Mouse (Mus musculus): ENCODE results near the gene Fam178b. TPM values are rescaled to one million over a fixed set of nuclear protein-coding genes. Genes with fewer than 3 reads are reported as not detected.

The Fam178b gene
- total RNA-seq (2023), result under 1 TPM in 1 of 2 experiments, not detected in 1; 0.49 TPM

DNA sequence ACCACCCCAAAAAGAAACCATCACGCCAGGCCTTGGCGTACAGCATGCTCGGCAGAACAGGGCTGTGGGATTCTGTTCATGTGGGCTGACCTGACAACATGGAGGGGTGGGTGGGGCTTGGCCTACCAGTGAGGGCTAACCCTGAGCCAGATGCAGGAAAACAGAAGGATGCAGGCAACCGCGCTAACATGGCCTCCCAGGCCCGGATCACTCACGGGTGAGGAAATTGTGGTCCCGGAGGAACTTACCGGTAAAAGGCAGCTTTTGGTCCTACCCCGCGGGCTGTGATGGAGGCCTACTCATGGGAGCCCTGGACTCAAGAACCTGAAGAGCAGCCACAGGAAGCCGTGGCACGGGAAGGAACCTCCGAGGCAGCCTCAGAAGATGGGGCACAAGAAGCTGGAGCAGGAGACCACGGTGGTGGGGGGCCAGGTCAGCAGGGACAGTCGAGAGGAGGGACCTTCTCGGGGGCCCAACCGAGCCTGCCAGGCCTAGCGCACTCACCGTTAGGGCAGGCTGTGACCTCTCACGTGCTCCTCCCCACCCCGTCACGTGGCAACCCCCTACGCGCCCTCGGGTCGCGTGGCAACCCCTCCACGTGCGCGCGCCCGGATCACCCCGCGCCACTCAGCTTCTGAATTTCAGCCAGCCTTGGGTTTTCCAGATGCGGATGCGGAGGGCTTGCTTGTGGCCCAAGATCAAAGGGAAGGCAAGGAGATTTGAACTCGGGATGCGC, at the start of gene Fam178b:
Gene Fam178b, minus strand, starts transcription at position 564 of the 736 bp plus-strand sequence.

DNA sequence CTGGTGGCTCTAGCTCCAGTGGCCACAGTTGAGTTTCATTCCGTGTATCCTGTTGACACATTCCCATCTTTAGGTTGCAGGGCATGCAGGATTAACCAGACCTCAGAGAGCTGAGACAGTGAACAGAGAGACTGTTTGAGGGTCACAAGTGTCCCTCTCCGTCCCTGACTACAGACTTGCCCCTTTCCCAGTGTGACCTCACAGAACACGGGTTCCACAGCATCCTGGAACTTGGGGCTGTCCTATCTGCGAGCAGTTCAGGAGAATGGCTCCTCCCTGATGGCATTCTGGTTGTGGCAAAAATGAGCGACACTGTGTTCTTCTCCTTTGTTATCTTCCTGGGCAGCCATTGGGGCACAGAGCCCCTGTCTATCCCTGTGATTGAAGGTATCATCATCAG, 31.3 kb upstream of the Fam178b start, which contains the start of gene Actr1b:
Gene Actr1b, minus strand, starts transcription at position 112 of the 400 bp plus-strand sequence.

DNA sequence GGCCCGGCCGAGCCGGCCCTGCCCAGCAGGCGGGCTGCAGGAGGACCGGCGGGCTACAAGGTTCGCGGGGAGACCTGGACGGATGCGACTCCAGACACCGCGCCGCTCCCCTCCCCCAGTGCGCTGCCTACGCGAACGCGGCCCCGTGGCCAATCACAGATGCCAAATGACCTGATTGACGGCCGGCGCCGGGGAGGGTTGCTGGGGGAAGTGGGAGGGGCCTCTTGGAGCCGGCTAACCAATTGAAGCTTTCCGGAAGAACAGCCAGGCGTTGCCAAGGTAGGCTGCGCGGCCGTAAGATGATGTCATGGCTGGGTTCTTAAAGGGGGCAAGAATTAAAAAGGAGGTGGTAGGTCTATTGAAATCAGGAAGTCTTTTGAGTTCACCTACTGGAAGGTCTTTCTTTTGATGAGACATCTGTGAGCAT, 26.9 kb upstream of the Fam178b start, which contains the start of gene 4933424G06Rik:
Gene 4933424G06Rik, plus strand, starts transcription at position 296 of the 427 bp plus-strand sequence.

DNA sequence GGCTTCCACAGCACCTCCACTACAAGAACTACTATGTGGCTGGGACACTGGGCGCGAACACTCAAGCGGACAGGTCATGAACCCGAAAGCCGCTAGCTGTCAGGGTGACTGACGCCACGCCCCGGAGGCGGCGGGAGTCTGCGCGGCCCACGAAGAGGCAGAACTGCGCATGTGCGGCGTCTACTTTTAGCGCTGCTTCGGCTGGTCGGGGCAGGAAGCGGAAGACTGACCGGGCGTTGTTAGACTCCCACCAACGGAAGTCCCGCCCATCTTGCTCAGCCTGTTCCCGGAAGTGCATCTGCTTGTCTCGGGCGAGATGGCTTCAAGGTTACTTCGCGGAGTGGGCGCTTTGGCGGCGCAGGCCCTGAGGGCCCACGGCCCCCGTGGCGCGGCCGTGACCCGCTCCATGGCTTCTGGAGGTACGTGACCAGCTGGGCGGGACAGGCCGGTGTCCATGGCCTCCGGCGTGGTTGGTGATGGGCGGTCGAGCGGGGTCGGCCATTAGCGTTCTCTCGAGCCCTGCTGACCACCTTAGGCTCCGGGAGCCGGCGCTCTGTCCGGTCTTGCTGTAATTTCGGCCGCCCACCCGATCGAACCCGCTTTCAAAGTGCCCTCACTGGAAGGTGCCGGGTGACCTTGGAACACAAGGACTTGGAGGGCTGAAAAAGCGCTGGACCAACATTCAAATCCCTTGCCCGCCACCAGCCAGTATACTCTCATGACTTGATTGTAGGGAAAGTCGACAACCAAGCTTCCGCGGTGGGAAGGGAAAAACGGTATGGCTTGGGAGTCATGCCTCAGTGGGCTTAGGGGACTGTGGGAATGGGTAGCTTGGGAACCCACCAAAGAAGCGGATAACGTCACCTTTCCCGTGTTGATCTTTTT, 8.5 kb upstream of the Fam178b start, which contains the start of gene Cox5b:
Gene Cox5b, plus strand, starts transcription at position 179 of the 885 bp plus-strand sequence.

DNA sequence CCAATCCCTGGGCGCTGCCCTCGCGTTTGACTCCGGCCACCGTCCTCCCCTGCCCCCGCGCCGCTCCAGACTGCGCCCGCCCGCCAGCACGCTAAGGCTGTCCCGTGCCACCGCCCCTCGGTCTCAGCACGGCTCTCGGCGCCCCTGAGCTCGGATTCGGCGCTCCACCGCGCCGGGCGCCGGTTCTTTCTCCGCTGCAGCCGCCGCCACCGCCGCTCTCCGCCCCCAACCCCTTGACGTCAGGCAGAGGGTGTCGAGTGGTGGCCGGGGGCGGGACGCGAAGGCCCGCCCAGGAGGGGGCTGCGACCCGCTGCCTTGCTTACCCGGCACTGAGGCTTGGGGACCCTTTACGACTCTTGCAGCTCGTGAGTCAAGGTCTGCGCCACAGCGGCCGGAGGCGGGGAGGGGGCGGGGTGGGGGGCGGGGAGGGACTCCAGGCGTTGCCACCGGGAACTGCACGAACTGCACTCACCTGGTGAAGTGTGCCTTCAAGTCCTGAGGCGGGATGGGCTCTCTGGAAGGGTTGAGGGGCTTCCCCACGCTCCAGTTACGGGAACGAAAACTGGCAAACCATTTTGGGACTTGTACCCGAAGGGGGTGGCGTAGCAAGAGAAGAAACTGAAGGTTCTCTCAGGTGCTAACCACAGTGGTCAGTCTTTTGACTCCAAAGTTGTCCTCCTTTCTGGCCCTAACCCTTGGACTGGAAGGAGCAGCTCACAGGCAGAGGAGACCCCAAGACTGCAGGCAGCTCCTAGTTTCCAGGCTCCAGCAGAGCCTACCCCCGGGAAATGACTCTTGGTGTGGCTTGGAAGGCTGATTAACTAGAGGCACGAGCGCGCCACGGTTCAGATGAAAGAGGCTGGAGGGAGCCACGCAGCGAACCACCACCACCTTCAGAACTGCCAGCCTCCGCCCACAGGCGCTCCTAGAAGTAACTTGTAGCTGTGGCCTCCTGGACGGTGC, 124.7 kb downstream of the Fam178b start, which contains the start of gene Sema4c:
Gene Sema4c, minus strand, starts transcription at position 319 of the 963 bp plus-strand sequence.

DNA sequence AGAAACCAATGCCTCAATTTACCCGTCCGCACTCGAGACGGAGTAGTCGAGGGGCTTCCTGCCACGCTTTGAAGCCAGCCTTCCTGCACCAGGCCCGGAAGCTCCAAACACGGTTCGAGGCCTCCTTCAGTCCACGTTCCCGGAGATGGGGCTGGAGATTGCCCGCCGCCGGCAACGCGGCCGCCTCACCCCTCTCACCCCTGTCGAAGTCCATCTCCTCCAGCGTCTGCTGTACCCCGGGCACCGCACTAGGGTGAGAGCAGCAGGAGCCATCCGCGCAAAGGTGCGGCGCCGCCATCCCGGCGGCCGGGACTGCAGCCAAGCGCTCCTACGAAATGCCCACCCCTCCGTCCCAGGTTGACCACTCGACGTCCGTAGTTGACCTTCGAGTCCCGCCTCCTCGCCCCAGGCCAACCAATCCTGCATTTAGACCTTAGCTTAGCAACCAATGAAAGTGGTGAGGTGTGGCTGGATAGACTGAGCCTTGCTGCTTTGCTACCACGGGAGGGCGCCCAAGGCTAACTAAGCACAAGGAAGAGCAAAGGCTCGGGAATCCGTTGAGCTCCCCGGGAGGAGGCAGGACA, 136.0 kb downstream of the Fam178b start, which contains the start of gene Ankrd39:
Gene Ankrd39, minus strand, starts transcription at position 558 of the 584 bp plus-strand sequence.

DNA sequence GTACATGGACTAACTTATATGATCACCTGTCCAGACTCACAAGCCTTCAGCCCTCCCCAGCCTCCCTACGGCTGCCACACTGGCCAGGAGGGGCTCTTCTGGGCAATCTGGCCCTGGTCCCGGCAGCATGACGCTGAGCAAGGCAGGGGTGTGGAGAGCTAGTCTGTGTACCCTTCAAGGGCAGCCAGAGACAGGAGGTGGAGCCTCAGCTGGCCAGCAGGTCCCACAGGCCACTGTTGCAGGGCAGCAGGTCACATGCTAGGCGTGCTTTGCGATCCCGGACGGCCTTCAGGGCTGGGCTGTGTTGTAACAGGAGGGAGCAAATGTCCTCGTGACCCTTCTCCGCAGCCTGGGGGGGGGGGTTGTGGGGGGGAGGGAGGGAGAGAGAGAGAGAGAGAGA, 143.8 kb downstream of the Fam178b start, which contains the start of gene Gm42417:
Gene Gm42417, minus strand, starts transcription at position 244 of the 400 bp plus-strand sequence.

DNA sequence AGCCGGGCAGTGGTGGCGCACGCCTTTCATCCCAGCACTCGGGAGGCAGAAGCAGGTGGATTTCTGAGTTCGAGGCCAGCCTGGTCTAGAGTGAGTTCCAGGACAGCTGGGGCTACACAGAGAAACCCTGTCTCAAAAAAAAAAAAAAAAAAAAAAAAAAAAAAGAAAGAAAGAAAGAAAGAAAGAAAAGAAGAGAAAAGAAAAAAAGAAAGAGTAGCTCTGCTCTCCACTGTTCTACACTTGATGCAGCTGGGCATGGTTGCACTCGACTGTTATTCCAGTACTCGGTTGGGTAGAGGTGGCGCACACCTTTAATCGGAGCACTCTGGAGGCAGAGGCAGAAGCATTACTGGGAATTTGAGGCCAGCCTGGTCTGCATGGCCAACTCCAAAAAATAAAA, 146.2 kb downstream of the Fam178b start, which contains the start of gene Ankrd23:
Gene Ankrd23, minus strand, starts transcription at position 101 of the 400 bp plus-strand sequence.

Other genes with a start within 250 kb of the Fam178b start
- gene Lman2l, start 237.9 kb downstream of the Fam178b start, total RNA-seq (2023), result 10 to 100 TPM; 44.3 to 46.6 TPM
- gene Cnnm4, start 211.6 kb downstream of the Fam178b start, total RNA-seq (2023), result 10 to 100 TPM; 22.8 to 29.2 TPM
- gene Cnnm3, start 171.3 kb downstream of the Fam178b start, total RNA-seq (2023), result 10 to 100 TPM; 22.2 to 30.3 TPM
- 1 to 10 TPM; 3.2 to 5.7 TPM for gene Ankrd23, start 146.3 kb downstream of the Fam178b start, total RNA-seq (2023)
- 1 to 10 TPM in 1 of 2 experiments, not detected in 1; 2.5 TPM for gene Gm42417, start 143.8 kb downstream of the Fam178b start, total RNA-seq (2023)
- gene Ankrd39, start 135.7 kb downstream of the Fam178b start, total RNA-seq (2023), result 1 to 10 TPM; 3.9 to 4.0 TPM
- gene Sema4c, start 124.8 kb downstream of the Fam178b start, total RNA-seq (2023), result 1 to 10 TPM; 1.4 to 1.7 TPM
- gene Cox5b, start 8.3 kb upstream of the Fam178b start, total RNA-seq (2023), result 100 to 1,000 TPM; 249 to 268 TPM
- not detected for gene 4933424G06Rik, start 27.0 kb upstream of the Fam178b start, total RNA-seq (2023)
- gene Actr1b, start 31.2 kb upstream of the Fam178b start, total RNA-seq (2023), result 10 to 100 TPM; 40.1 to 44.0 TPM
- under 1 TPM; 0.35 to 0.49 TPM for gene Zap70, start 78.6 kb upstream of the Fam178b start, total RNA-seq (2023)